Mouse (Mus musculus) ovary, adult 18-20 months (tissue): ENCODE measurements around the gene Efnb2.

Experiments used
- DNase-seq: peaks from one replicate; pipeline ENCODE4 v3.0.0; 2022; ENCODE audit warnings: low spot score, mixed read lengths

Gene Efnb2

DNA sequence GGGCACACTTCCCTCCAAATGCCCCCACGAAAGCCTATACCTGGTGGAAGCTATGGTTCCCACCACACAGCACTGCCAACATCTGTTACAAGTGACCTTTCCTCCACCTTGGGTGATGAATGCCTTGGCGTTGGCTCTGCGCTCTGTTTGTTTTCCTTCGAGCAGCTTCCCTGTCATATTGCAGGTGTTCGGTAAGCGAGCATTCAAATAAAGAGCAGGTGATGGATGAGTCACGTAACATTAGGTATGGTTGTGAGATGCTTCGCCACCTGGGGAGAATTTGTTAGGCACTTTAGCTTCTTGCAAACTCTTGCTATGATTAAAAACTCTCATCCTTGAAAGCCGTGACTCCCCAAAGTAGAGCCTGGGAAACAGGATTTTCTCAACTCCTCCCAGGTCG, 91.8 kb downstream of the Efnb2 start:
- no peak for DNase-seq

DNA sequence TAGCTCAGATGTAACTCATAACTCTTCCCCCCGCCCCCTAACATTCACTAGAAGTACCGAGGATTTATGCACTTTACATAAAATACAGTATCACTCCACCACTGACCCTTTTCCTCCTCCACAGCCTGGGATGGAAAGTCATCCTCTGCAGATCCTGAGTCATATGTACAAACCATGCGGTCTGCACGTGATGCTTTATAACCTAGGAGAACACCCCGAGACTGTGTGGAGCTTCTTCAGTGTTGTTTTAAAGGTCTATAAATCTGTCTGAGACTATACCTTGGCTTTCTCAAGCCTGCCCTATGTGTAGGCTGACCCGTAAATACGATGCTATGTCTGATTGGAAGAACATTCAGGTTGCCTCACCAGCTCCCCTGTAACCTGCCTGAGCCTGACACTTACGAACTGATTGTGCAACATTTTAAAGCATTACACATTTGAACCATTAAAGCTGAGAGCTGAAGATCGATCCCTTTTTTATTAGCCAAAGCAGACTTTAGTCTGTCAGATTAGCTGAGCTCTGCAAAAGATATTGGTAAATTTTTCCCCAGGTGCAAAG, 92.7 kb downstream of the Efnb2 start:
- DNase-seq: no peak
